Mouse (Mus musculus): ENCODE data around the gene Lrfn5.

Gene Lrfn5

GRCm38 (mm10) chr12:61522829-61523370 is at the start of gene Lrfn5:
Gene Lrfn5 (plus strand): TSS chr12:61523150.
- no peak for DNase-seq (ENCODE audit: low spot score in 2 of 2)

- no peak for DNase-seq (ENCODE audit: low spot score in 2 of 2)
These were observed 1.3 kb upstream of the Lrfn5 start for GRCm38 (mm10) chr12:61521501-61522147.

- DNase-seq (ENCODE audit: low spot score in 2 of 2), result no peak
These were observed 662 bp upstream of the Lrfn5 start for GRCm38 (mm10) chr12:61522148-61522828.

DNA sequence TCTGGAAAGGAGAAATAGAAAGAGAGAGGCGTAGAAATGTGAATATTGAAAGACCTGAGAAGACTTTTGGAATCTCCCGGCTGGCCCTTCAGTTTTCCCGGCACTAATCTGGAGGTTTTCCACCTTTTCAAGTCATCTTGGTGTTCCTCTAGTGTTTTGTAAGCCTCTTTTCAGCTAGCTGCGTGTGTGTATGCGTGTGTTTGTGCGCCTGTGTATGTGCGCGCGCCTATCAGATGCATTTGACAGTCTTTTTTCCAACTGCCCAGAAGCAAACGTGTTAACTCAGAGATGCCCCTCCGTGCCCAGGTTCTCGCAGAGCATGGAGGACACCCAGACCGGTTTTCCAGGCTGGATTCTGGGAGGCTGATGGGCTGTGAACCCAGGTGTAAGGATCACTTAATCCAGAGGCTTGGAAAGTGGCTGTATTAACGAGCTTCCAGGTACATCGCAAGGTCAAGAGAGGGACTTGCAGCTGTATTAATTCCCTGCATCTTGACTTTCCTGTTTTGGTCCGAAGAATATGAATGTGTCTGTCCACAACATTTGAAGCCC is 757 bp downstream of the Lrfn5 start:
- no peak for DNase-seq (ENCODE audit: low spot score in 2 of 2)

DNA sequence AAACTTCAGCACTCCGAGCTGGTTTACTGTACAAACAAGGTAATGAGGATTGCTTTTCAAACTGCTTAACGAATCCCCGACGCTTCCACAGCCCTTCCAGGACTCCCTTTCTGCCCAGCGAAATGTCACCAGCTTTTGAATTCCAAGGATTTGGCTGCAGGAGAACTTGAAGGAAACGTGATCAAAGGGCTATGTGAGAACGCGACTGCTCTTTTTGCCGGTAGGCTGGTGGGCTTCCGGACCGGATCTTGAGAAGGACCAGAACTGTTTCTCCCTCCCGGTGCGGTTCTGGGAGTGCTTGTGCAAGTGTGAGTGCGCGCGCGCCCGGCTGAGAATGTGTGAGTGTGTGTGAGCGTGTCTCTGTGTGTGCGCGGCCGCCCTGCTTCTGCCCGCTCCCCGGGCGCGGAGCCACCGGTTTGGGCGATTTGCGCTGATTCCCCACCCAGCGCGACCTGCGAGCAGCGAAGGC is 1.3 kb downstream of the Lrfn5 start:
- DNase-seq (ENCODE audit: low spot score in 2 of 2), result no peak

DNA sequence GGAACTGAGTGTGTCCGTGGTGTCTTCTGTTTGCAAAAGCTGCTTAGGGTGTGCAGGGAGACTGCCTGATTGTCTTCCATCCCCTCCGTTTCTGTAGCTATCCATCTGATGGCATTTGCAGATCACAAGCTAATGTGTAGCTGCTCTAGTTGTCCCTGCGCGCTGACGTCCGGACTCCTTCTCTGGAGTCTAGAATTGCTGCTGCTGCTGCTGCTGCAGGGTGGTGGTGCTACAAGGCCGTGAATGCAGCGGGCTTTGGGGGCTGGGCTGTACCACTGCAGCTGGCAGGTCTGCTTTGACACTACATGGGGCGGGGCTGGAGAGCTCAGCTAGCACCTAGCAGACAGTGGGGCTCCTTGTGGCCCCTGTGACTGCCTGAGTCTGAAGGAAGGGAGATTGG is 3.2 kb downstream of the Lrfn5 start:
- DNase-seq (ENCODE audit: low spot score in 2 of 2), result no peak

- DNase-seq (ENCODE audit: low spot score in 2 of 2), result no peak
These were observed 57.0 kb downstream of the Lrfn5 start for GRCm38 (mm10) chr12:61579949-61580348.

DNA sequence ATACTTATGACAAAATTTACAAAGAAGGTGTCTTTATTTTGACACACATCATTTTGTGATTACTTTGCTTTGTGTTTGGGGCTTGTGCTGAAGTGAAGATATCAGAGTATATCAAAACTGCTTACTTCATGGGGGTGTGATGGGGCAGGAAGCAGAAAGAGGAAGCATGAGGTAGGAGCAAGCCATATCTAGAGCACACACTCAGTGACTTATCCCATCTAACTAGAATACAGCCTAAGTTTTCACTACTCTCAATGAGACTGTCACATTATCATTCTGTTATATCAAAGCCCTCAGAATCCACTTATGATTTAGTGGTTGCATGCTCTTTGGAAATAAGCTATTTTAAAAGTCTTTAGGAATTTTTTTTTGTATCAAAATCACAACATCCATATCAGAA is 77.4 kb downstream of the Lrfn5 start:
- no peak for DNase-seq (ENCODE audit: low spot score in 2 of 2)

DNA sequence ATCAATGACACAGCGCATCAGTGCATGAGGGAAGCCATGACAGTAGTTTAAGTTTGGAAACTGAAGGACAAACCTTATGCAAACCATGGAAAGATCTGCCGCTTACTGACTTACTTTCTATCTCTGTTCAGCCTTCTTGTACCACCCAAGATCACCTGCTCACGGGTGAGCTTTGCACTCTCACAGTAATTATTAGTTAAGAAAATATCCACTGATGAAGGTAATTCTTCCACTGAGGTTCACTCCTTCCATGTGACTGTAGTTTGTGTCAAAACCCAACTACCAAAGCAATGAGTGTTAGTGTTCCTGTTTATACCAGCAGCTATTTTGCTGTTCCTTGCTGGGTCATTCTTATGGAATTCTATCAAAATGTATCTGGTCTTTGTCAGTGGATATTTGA is 84.9 kb downstream of the Lrfn5 start:
- no peak for DNase-seq (ENCODE audit: low spot score in 2 of 2)

GRCm38 (mm10) chr12:61610081-61610480 is 87.1 kb downstream of the Lrfn5 start:
- DNase-seq (ENCODE audit: low spot score in 2 of 2), result no peak

- DNase-seq (ENCODE audit: low spot score in 2 of 2), result no peak
These were observed 101.6 kb downstream of the Lrfn5 start for GRCm38 (mm10) chr12:61624532-61624931.

- DNase-seq (ENCODE audit: low spot score in 2 of 2), result no peak
These were observed 131.4 kb downstream of the Lrfn5 start for GRCm38 (mm10) chr12:61654380-61654779.

- DNase-seq (ENCODE audit: low spot score in 2 of 2), result no peak
These were observed 200.2 kb downstream of the Lrfn5 start for GRCm38 (mm10) chr12:61723158-61723557.

- DNase-seq (ENCODE audit: low spot score in 2 of 2), result no peak
These were observed 284.2 kb downstream of the Lrfn5 start for GRCm38 (mm10) chr12:61807073-61807605.

GRCm38 (mm10) chr12:61823601-61824000 is 300.7 kb downstream of the Lrfn5 start:
- DNase-seq (ENCODE audit: low spot score in 2 of 2), result no peak

GRCm38 (mm10) chr12:61826311-61826710 is 303.4 kb downstream of the Lrfn5 start:
- no peak for DNase-seq (ENCODE audit: low spot score in 2 of 2)

GRCm38 (mm10) chr12:61842599-61843291 is 319.8 kb downstream of the Lrfn5 start:
- no peak for DNase-seq (ENCODE audit: low spot score in 2 of 2)

- no peak for DNase-seq (ENCODE audit: low spot score in 2 of 2)
These were observed 331.2 kb downstream of the Lrfn5 start for GRCm38 (mm10) chr12:61854183-61854582.
